32 mouse cellular contexts compared by ENCODE assay signal in the genomic region with DNA sequence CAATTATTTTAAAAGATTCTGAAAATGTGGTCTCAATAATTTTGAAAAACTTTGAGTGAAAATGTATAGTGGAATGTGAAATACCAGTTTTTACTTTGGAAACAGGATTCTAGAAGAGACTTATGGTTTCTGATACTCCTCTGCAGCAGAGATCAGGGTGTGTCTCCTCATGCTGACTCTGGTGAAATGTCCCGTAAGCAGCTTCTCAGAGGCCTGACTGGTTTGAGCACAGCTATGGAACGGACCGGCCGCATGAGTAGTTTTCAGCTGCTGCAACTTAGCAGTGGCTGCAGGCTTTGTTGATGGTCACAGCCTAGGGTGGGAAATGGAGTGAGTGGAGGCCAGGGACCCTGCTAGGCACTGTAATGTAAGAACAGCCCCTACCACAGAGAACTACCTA. TPM values are rescaled to one million over a fixed set of nuclear protein-coding genes. Genes with fewer than 3 reads are reported as not detected.
DNase-seq lines count a peak whose midpoint lies in the region; ATAC-seq lines count a peak whose summit lies in the region.
"Had no signal": no experiment of that assay in that cellular context is flagged by ENCODE, and none has a peak within 500 bp of the region (broad histone marks: within the 10 kb centered on the region; RNA-seq: fewer than 3 reads in every experiment).

No protein-coding gene starts in this region.

- 49% methylated on average over 4 of the region's 4 CpGs for WGBS in liver, embryonic 13.5 days (ENCODE audit: insufficient replicate concordance)

- peak overlapping the region; percentile 74 for H3K9ac ChIP-seq in liver, embryonic 13.5 days
- H3K9ac ChIP-seq: forebrain, embryonic 15.5 days; heart, embryonic 15.5 days; hindbrain, embryonic 12.5 days; kidney, embryonic 15.5 days; limb, embryonic 15.5 days; midbrain, embryonic 15.5 days; neural tube, embryonic 15.5 days; stomach, embryonic 15.5 days had no signal

- peaks cover 63% of the 10 kb centered on the region for H3K4me1 ChIP-seq in megakaryocyte, embryonic 14.5 days
- H3K4me1 ChIP-seq in liver, embryonic 13.5 days (replicated peaks): peaks cover 81% of the 10 kb centered on the region
- H3K4me1 ChIP-seq: forebrain, embryonic 15.5 days; heart, embryonic 15.5 days; hindbrain, embryonic 12.5 days; kidney, embryonic 15.5 days; limb, embryonic 10.5 days; limb, embryonic 15.5 days; midbrain, embryonic 15.5 days; stomach, embryonic 15.5 days had no signal

- peak overlapping the region; percentile 97 for H3K27ac ChIP-seq in liver, embryonic 13.5 days
- H3K27ac ChIP-seq: forebrain, embryonic 15.5 days; heart, embryonic 10.5 days; heart, embryonic 15.5 days; hindbrain, embryonic 12.5 days; hindbrain, postnatal 0 days; kidney, embryonic 15.5 days; layer of hippocampus, adult 2 months; limb, embryonic 10.5 days; limb, embryonic 15.5 days; midbrain, embryonic 15.5 days; neural tube, embryonic 15.5 days; stomach, embryonic 15.5 days had no signal

- H3K9me3 ChIP-seq in megakaryocyte, embryonic 14.5 days: no peaks in the 10 kb centered on the region
- no peaks in the 10 kb centered on the region for H3K9me3 ChIP-seq in liver, embryonic 13.5 days (replicated peaks)
- H3K9me3 ChIP-seq: forebrain, embryonic 15.5 days; heart, embryonic 10.5 days; heart, embryonic 15.5 days; hindbrain, embryonic 12.5 days; kidney, embryonic 15.5 days; limb, embryonic 10.5 days; limb, embryonic 15.5 days; midbrain, embryonic 15.5 days; neural tube, embryonic 15.5 days; stomach, embryonic 15.5 days had no signal

- peaks cover 41% of the 10 kb centered on the region for H3K36me3 ChIP-seq in megakaryocyte, embryonic 14.5 days (replicated peaks; ENCODE audit: low read length)
- peaks cover 16% of the 10 kb centered on the region for H3K36me3 ChIP-seq in liver, embryonic 13.5 days
- H3K36me3 ChIP-seq: forebrain, embryonic 15.5 days; midbrain, embryonic 15.5 days; neural tube, embryonic 15.5 days; stomach, embryonic 15.5 days had no signal

- peak overlapping the region; percentile 53 for H3K4me2 ChIP-seq in liver, embryonic 13.5 days
- H3K4me2 ChIP-seq: forebrain, embryonic 15.5 days; heart, embryonic 15.5 days; hindbrain, embryonic 12.5 days; kidney, embryonic 15.5 days; limb, embryonic 15.5 days; midbrain, embryonic 15.5 days; neural tube, embryonic 15.5 days; stomach, embryonic 15.5 days had no signal

- H3K27me3 ChIP-seq in megakaryocyte, embryonic 14.5 days (replicated peaks): no peaks in the 10 kb centered on the region
- no peaks in the 10 kb centered on the region for H3K27me3 ChIP-seq in liver, embryonic 13.5 days
- H3K27me3 ChIP-seq: forebrain, embryonic 15.5 days; heart, embryonic 15.5 days; hindbrain, embryonic 12.5 days; kidney, embryonic 15.5 days; limb, embryonic 15.5 days; midbrain, embryonic 15.5 days; neural tube, embryonic 15.5 days; Patski; stomach, embryonic 15.5 days had no signal

- H3K4me3 ChIP-seq in megakaryocyte, embryonic 14.5 days (replicated peaks): peak overlapping the region; percentile 8
- peak overlapping the region; percentile 26; the same call in 1 of the 2 replicates for H3K4me3 ChIP-seq in liver, embryonic 13.5 days (replicated peaks)
- H3K4me3 ChIP-seq: forebrain, embryonic 15.5 days; heart, embryonic 10.5 days; heart, embryonic 15.5 days; hindbrain, embryonic 12.5 days; kidney, embryonic 15.5 days; layer of hippocampus, adult 2 months; limb, embryonic 10.5 days; limb, embryonic 15.5 days; midbrain, embryonic 15.5 days; neural tube, embryonic 15.5 days; stomach, embryonic 15.5 days had no signal

- ATAC-seq in megakaryocyte, adult 5-6 weeks (ENCODE audit: poor library complexity, severe bottlenecking): no peak
- ATAC-seq in erythroid progenitor cell, adult 5-6 weeks (replicated peaks; ENCODE audit: low FRiP score, poor library complexity, severe bottlenecking): peak; percentile 61
- ATAC-seq in liver, embryonic 13.5 days (ENCODE audit: low read depth): peak; percentile 64
- ATAC-seq: forebrain, embryonic 15.5 days; hindbrain, postnatal 0 days; midbrain, embryonic 15.5 days; Patski had no signal

- no peak for DNase-seq in liver, embryonic 13.5 days
- DNase-seq in layer of hippocampus, postnatal 14 days (ENCODE audit: low spot score in 2 of 2): no peak
- DNase-seq in layer of hippocampus, postnatal 36 days: no peak
- DNase-seq in lung, postnatal 25 days (ENCODE audit: low spot score): no peak
- DNase-seq: adrenal gland, postnatal 10 days; cerebellum, adult 11-12 months; cerebellum, postnatal 10 days; gastrocnemius, postnatal 25 days; heart, postnatal 36 days; kidney, adult 11 months; kidney, postnatal 36 days; lung, postnatal 4 days; retina, postnatal 1 day; right cerebral cortex, postnatal 25 days; thymus, adult 2 months; thymus, postnatal 36 days had no signal

RNA-seq across cellular contexts. Expression of a gene that starts 25.1 kb away (rescaled TPM):
- 8.4 and 20.3 TPM in 2 replicates for polyA plus RNA-seq in megakaryocyte, embryonic 14.5 days (2012; ENCODE audit: insufficient read depth, low replicate concordance)
- 101 and 111 TPM in 2 replicates for total RNA-seq in megakaryocyte, adult 5-6 weeks (2015)
- total RNA-seq in megakaryocyte, adult 5-6 weeks (2017): 63.9 and 70.8 TPM in 2 replicates
- 24.9 and 27.2 TPM in 2 replicates for total RNA-seq in erythroid progenitor cell, adult 5-6 weeks (2015; ENCODE audit: low replicate concordance)
- total RNA-seq in erythroid progenitor cell, adult 5-6 weeks (2017; ENCODE audit: low replicate concordance): 5.4 and 15.1 TPM in 2 replicates
- polyA plus RNA-seq in liver, embryonic 13.5 days (2015; fragmentation: Nextera tagmentation; extraction: Ambion mirVana): 42.0 and 47.9 TPM in 2 replicates
- total RNA-seq in layer of hippocampus, postnatal 14 days (2021): 10 to 100 TPM; 13.1 to 13.7 TPM
- total RNA-seq in layer of hippocampus, postnatal 36 days (2021): 10 to 100 TPM in 1 of 2 experiments, 1 to 10 TPM in 1; 9.7 to 10.6 TPM

RNA-seq across cellular contexts. Expression of a gene that starts 36.0 kb away (rescaled TPM):
- polyA plus RNA-seq in megakaryocyte, embryonic 14.5 days (2012; ENCODE audit: insufficient read depth, low replicate concordance): 3.5 and 13.7 TPM in 2 replicates
- 34.7 and 39.4 TPM in 2 replicates for total RNA-seq in megakaryocyte, adult 5-6 weeks (2015)
- total RNA-seq in megakaryocyte, adult 5-6 weeks (2017): 17.9 and 18.6 TPM in 2 replicates
- total RNA-seq in erythroid progenitor cell, adult 5-6 weeks (2015; ENCODE audit: low replicate concordance): 54.4 and 69.6 TPM in 2 replicates
- total RNA-seq in erythroid progenitor cell, adult 5-6 weeks (2017; ENCODE audit: low replicate concordance): 37.9 and 60.2 TPM in 2 replicates
- polyA plus RNA-seq in liver, embryonic 13.5 days (2015; fragmentation: Nextera tagmentation; extraction: Ambion mirVana): 22.9 and 29.4 TPM in 2 replicates
- 10 to 100 TPM; 41.5 to 43.9 TPM for total RNA-seq in layer of hippocampus, postnatal 14 days (2021)
- total RNA-seq in layer of hippocampus, postnatal 36 days (2021): 10 to 100 TPM; 42.0 to 44.4 TPM

RNA-seq across cellular contexts. Expression of a gene that starts 51.3 kb away (rescaled TPM):
- polyA plus RNA-seq in megakaryocyte, embryonic 14.5 days (2012; ENCODE audit: insufficient read depth, low replicate concordance): 16.1 and 48.0 TPM in 2 replicates
- 20.2 and 29.5 TPM in 2 replicates for total RNA-seq in megakaryocyte, adult 5-6 weeks (2015)
- total RNA-seq in megakaryocyte, adult 5-6 weeks (2017): 21.3 and 25.7 TPM in 2 replicates
- total RNA-seq in erythroid progenitor cell, adult 5-6 weeks (2015; ENCODE audit: low replicate concordance): 8.6 and 10.9 TPM in 2 replicates
- 1.8 TPM in 1 of 2 replicates, not detected in the other for total RNA-seq in erythroid progenitor cell, adult 5-6 weeks (2017; ENCODE audit: low replicate concordance)
- polyA plus RNA-seq in liver, embryonic 13.5 days (2015; fragmentation: Nextera tagmentation; extraction: Ambion mirVana): 37.8 and 45.2 TPM in 2 replicates
- 10 to 100 TPM; 19.2 to 21.5 TPM for total RNA-seq in layer of hippocampus, postnatal 14 days (2021)
- total RNA-seq in layer of hippocampus, postnatal 36 days (2021): 10 to 100 TPM; 18.0 to 18.8 TPM

RNA-seq across cellular contexts. Expression of a gene that starts 51.3 kb away (rescaled TPM):
- polyA plus RNA-seq in megakaryocyte, embryonic 14.5 days (2012; ENCODE audit: insufficient read depth, low replicate concordance): 11.4 TPM in 1 of 2 replicates, not detected in the other
- total RNA-seq in megakaryocyte, adult 5-6 weeks (2015): 49.4 and 54.0 TPM in 2 replicates
- 48.3 and 53.8 TPM in 2 replicates for total RNA-seq in megakaryocyte, adult 5-6 weeks (2017)
- 15.1 and 31.4 TPM in 2 replicates for total RNA-seq in erythroid progenitor cell, adult 5-6 weeks (2015; ENCODE audit: low replicate concordance)
- 17.2 and 18.1 TPM in 2 replicates for total RNA-seq in erythroid progenitor cell, adult 5-6 weeks (2017; ENCODE audit: low replicate concordance)
- 31.6 and 34.4 TPM in 2 replicates for polyA plus RNA-seq in liver, embryonic 13.5 days (2015; fragmentation: Nextera tagmentation; extraction: Ambion mirVana)
- 10 to 100 TPM; 29.9 to 34.0 TPM for total RNA-seq in layer of hippocampus, postnatal 14 days (2021)
- 10 to 100 TPM; 37.0 to 38.2 TPM for total RNA-seq in layer of hippocampus, postnatal 36 days (2021)
